Mouse (Mus musculus) thymus, postnatal 14 days (tissue): ENCODE measurements around the gene Gm6169.
"Not testable (repeated sequence)": the region's sequence is repeated elsewhere in the genome, so short reads cannot be mapped to it uniquely, and the experiment has no call there.

Experiments
- DNase-seq: peaks from one replicate; pipeline ENCODE4 v3.0.0; 2021

The Gm6169 gene

DNA sequence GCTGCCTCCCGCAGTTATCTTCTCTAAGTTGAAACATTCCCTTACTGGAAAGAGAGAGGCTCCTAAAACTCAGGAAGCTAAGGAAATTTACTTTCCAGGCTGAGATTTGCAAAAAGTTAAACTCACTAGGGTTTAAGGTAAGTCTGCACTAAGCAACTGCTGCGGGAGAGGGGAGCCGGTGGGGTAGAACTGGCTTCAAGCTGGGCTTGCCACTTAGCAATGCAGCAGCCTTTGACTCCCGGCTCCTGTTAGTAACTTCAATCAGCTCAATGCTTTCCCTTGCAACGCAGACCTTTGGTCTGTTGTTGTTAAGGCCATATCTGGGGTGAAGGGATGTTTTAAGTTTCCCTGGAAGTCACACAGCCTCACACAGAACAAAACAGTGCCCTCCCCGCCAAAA, 31.3 kb downstream of the Gm6169 start:
- no peak for DNase-seq

DNA sequence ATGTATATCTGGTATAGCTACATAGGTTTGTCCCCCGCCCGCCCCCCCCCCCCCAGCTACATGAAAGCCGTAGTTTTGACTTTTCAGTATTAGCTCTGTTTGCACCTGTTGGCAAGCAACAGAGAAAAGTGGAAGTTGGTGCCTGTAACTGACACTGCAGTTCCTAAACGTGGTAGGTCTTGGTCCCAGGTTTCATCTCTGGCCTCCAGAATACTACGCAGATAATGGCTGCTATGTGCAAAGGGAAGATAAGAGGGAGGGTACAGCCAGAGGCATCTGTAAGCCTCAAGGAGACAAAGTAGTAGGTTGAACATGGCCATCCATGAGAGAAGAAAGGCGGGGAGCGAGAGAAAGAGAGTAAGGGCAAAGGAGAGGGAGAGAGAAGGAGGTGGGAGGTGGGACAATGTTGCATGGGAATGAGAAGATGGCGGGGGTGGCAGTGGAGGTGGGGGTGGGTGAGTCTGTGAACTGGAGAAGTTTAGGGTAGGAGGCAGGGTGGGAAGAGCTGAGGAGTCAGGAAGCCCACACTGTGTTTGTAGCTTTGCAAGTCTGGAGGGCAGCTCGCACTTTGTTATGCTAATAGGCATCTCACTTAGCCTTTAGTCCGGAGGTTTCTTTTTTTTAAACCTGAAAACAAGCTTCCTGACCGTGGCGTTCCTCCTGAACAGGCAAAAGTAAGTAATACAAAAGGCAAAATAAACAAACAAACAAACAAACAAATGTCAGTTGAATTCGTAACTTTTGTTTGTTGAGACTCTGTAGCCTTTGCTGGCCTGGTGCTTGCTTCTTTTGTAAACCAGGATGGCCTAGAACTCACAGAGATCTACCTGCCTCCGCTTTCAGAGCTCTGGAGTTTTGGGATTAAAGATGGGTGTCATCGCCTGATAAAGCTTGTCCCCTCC, 32.1 kb downstream of the Gm6169 start, which contains the start of gene Fam169a:
Fam169a (plus strand) TSS at position 638 of the 902 bp plus-strand sequence.
- no peak for DNase-seq

DNA sequence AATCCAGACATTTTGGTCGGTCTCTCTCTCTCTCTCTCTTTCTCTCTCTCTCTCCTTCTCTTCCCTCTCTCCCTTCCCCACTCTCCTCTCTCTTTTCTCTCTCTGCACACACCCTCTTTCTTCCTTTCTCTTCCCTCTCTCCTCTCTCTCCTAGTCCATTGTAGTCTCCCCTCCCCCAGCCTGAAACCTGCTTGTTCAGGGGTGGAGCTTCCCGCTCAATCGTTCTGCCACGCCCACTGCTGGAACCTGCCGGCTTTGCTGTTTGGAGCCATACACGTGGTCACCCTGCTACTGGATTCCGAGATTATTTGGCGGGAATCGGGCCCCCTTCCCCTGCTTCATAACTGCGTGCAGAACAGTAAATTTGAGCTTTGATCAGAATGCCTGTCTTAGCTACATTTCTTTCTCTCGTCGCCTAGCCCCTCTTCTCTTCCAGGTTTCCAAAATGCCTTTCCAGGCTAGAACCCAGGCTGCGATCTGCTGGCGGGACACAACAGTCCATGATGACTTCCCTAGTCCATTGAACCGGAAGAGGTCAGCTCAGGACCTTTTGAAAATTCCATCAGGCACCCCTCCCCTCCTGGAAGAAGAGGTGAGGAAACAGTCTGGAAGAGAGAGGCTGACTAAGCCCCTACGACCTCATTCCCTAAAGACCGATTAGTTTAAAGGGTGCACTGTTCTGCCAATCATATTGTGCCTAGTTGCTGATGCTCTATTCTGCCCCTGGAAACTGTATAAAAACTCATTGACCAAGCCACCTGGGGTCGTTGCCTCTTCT, 34.0 kb downstream of the Gm6169 start:
- not testable (repeated sequence) for DNase-seq

DNA sequence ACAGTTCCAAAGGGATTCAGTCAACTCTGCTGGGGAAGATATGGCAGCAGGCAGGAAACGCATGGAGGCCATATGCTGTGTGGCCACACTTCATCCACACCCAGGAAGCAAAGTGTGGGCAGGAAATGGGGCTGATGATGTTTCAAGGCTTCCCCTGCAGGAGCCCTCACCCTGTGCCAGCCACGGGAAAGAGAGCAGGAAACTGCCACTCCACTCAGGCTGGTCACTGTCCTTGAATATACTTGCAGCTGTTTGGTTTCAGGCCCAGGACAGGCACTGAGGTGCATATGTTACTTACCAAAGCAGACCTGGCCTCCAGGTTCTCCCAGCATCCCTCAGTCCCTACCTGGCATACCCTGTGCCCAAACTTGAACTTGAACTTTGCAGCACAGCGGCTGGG, 34.6 kb downstream of the Gm6169 start:
- peak; percentile 4 for DNase-seq

DNA sequence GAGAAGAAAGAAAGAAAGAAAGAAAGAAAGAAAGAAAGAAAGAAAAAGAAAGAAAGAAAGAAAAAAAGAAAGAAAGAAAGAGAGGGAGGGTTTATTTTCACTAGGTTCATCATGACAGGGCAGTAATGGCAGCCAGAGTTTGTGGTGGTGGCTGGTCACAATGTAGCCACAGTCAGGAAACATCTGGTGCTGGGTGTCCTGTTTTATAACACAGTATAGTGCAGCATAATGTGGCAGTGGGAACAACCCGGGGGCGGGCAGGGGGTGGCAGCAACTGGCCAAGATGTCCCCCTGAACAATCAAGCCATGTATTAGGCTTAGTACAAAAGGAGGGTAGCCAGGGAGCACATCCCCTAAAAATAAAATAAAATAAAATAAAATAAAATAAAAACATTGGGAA, 35.6 kb downstream of the Gm6169 start:
- no peak for DNase-seq

DNA sequence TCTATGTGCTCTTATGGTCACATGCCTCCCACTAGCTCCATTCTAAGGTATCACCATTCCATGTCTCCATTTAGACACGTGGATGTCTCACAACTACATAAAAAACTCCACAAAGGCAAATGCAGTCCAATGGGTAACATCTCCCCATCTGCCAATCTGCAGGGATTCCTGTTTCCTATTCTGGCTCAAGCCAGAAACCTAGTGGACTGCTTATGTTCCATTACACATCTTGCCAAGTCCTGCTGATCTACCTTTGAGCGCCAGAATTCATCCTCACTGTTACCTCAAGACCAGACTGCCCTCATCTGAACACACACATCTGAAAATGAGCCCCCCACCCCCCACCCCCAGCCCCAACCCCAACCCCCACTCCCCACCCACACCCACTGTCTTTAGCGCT, 36.9 kb downstream of the Gm6169 start:
- DNase-seq = no peak

DNA sequence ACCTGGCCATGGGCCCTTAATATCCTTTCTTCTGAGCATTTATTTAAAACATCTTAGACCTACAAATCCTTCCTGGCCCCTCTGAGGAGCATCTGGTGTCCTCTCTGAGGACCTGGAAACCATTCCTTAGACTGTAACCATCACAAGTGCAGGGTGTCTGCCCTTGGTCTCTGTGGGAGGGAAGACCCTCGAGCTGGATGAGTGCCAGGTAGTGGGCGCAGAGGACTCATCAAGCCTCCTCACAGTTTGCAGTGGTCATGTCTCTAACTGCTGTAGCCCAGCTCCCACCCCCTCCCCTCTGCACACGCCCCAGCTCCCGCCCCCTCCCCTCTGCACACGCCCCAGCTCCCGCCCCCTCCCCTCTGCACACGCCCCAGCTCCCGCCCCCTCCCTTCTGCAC, 38.7 kb downstream of the Gm6169 start:
- no peak for DNase-seq

DNA sequence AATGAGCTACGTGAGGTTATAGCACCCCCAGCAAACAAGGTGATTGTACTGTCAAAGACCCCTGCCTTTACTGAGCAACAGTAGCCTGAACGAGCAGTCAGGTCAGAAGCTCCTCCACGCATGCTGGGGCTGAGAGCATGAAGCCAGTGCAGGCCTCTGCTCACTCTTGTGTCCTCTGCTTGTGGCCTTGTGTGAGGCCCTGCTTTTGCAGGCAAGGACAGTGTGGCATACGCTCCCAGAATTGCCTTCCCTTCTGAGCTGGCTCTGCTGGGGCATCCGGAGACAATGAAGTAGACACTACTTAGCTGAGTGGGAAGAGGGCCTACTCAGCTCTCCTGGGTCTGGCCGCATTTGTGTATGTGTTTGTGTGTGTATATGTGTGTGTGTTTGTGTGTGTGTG, 39.3 kb downstream of the Gm6169 start:
- DNase-seq = no peak

DNA sequence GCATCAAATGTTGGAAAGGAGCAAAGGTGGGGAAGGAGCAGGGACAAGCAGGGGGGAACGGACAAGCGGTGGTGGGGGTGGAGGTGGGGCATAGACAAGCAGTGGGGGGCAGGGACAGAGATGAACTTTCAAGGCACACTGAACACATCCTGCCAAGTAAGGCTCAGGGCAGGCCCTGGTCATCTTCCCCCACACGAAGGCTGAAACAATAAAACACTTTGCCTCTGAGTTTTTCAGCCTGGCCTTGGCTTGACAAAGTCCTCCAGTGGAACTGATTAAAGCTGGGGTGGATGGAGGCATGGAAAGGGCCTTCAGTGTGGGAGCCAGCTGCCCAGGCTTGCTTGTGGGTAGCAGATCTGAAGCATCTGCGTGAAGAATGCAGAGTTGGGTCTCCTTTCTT, 41.2 kb downstream of the Gm6169 start:
- no peak for DNase-seq

DNA sequence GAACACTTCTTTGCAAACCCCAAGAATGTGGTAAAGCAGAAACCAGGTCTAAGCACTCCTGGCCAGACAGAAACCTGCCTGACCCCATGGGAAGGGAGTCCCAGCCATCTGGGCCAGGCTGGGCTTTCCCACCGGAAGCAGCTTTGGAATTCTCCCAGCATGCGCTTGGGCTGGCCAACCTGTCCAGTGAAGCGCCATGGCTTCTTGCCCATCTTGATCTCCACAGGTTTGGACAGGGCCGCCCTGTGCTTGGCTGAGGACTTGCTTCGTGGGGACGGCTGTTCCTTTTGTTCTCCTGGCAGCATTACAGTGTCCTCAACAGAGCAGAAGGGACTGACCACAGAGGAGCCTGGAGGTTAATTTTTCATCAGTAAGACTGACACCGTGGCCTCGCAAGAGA, 45.2 kb downstream of the Gm6169 start:
- DNase-seq = no peak

DNA sequence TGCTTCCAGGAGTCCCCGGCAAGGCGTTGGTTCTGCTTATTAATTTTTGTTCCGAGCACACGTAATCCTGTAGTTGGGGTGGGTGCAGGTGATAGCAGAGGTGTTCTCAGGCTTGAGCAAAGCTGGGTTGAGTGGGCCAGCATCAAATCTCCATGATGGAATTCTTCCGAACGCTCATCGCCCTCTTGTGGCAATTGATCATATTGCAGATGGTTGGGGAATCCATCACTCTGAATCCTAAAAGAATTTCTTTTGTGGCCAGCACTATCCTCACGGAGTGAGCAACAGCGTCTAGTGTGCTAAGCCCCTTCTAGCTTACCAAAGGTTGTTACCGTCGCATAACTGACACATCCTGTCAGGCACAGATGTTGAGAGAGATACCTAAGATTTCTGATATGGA, 46.4 kb downstream of the Gm6169 start:
- DNase-seq = peak; percentile 35

DNA sequence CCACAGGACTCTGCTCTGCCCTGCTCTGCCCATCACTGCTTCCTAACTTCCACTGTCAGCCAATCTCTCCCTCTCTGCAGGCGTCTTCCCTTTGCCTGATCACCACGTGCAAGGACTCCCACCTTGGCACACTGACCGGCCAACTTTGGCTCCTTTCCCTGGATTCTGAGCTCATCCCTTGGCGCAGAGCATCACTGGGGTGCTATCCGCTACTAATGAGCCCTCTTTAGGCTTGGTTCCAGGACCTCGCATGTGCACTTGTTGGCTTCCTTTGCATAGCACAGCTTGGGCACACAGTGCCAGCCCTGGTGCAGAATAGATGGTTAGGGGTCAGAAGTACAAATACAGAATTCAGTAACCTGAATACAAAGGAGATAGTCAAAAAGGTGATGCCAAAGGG, 47.9 kb downstream of the Gm6169 start:
- no peak for DNase-seq
